Mouse (Mus musculus) activated CD4-positive, CD25-positive, alpha-beta regulatory T cell, adult 4 months (primary cell): ENCODE measurements around the gene Pafah1b1. TPM values are rescaled to one million over a fixed set of nuclear protein-coding genes. Genes with fewer than 3 reads are reported as not detected.

Source experiments
- ATAC-seq: one replicate; pipeline ENCODE4 v1.8.0; 2017
- polyA plus RNA-seq, 2 experiments: library from polyadenylated mRNA; unstranded; fragments of 100-300 nt; shearing (Covaris generic); gene quantifications; one replicate each; pipeline ENCODE4 v1.2.1; 2017

The Pafah1b1 gene
- polyA plus RNA-seq, 2 experiments from 2014 or later: 59.5 to 79.2 TPM

- ATAC-seq: no peak
These were observed 64.1 kb downstream of the Pafah1b1 start for GRCm38 (mm10) chr11:74660336-74660735.

DNA sequence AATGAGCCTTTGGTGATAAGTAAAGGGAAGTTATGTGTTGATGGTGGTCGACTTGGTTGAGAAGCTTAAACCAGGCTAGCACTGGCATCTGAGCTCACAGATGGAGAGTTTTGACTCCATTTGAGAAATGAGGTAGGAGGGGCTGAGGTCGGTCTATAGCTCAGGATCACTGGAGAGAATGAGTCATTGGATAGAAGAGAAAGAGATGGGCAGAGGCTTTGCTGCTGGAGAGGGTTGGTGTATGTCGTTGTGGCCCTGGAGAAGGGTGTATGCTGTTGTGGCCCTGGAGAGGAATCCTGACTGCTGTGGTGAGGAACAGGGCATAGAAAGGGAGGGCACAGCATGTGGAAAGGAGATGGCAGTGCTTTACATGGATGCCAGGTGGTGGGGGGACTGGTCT is 68.5 kb downstream of the Pafah1b1 start:
- no peak for ATAC-seq

DNA sequence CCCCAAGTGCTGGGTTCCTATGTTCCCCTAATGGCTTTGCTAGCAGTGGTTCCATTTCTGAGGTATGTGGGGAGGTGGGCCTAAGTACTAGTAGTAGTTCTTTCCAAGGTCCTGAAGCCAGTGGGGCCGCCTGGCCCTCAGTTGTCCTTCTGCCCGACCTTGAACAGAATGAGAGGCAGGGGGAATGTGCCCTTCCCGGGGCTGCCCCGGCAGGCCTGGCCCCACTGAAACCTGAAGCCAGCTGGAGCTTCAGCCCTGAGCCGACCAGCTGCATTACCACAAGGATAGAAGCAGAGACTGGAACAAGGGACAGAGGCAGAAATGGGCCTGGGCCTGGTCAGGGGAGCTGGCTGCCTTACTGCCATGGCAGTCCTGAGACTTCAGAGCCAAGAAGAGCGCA is 71.1 kb downstream of the Pafah1b1 start:
- ATAC-seq: no peak

GRCm38 (mm10) chr11:74652791-74653191 is 71.7 kb downstream of the Pafah1b1 start:
- ATAC-seq: no peak

DNA sequence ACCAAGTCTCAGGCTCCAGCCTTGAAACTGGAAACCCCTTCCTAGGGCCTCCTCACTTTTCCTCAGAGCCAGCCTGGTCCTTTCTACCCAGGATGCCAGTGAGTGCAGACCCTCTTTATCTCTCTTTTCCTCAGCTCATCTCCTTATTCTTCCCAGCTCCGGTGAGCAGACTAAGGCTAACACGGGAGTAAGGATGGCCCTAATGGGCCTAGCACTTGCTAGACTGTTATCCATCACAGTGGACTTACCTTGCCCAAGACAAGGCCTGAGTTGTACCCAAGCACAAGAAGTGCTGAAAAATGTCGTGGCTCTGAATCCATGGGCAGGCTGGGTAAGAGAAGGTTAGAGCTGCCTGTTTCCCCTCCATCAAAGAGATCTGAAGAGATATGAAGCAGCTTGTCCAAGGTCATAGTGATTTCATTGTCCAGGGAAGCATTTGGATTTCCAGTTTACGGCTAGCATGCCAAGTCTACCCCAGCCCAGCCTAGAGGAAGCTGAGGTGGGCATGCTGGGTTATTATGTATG is 73.8 kb downstream of the Pafah1b1 start:
- ATAC-seq: no peak

DNA sequence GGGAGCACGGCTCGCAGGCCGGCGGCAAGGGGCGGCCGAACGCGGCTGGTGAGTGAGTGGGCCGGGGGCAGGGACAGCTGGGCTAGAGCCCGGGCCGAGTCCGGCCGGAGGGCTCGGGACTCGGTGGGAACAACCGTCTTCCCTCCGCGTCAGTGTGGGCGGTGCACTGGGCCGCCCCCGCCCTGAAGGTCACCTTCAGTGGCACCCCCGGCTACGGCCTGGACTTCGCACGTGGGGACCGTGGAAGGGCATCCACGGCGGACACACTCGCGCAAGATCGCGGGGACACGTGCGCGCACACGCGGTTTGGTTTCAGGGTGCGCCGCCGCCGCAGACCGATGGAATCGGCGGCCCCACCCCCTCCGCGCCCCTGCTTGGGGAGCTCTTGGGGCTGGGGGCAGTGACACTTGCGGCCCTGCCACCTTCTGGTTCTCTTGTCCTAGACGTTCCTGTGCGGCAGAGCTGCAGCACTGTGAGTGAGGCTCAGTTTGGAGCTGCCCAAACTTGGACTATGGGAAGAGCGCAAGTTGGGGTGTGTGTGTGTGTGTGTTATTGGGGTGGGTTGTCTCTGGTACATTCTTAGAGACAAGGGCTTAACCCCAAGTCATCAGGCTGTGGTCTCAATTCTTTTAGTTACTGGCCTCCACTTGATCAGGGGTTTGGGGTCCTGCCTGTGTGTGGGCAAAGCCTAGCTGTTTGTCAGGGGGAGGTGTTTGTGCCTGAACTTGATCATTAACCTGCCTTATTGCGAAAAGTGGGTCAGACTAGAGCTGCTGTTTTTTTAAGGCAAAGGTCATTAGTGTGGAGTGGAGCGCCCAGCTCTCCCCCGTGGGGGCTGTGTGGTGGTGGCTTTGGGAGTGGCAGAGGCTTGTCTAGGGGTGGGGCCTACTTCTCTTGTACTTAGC is 74.6 kb downstream of the Pafah1b1 start:
- peak; percentile 3 for ATAC-seq

DNA sequence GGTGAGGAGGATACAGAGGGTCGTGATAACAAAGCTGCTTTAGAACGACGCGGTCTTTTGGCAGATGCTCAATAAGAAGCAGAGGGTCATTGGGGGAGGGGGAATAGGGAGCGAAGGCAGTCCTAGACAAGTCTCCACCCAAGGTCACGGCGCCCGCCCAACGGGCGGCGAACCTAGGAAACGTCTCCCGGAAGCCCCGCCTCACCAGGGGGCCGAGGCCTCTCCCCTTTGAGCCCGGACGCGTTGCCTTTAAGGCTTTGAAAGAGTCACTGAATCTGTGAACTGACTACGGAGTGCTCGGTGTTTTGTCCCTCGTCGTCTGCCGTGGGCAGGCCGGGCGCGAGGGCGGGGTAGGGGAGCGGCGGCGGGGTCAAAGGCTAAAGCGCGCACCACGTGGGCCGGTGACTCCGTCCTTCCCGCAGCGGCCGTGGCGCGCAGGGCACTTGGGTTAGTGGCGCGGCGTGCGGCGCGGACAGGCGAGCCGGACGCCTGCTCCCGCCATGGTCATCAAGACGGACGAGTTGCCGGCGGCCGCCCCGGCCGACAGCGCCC is 75.3 kb downstream of the Pafah1b1 start, which contains the start of gene Cluh:
Cluh (plus strand) TSS at position 401 of the 552 bp plus-strand sequence.
- peak; percentile 95 for ATAC-seq

- ATAC-seq: no peak
These were observed 75.8 kb downstream of the Pafah1b1 start for GRCm38 (mm10) chr11:74648676-74649075.

DNA sequence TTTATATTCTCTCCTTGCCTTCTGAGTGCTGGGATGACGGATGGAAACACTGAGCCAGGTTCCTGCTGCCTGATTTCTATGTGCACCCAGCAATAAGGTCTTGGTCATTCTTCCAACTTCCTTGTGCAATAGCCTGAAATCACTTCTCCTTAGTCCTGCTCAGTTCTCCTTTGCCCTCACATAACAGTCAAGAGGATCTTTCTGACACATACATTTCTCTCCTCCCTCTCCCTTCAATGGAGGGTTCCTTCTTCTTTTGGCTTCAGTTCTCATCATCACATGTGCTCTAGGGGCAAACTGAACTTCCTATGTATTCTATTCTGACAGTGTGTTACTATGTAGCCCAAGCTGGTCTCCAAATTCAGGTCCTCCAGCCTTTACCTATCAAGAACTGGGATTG is 76.5 kb downstream of the Pafah1b1 start:
- no peak for ATAC-seq

DNA sequence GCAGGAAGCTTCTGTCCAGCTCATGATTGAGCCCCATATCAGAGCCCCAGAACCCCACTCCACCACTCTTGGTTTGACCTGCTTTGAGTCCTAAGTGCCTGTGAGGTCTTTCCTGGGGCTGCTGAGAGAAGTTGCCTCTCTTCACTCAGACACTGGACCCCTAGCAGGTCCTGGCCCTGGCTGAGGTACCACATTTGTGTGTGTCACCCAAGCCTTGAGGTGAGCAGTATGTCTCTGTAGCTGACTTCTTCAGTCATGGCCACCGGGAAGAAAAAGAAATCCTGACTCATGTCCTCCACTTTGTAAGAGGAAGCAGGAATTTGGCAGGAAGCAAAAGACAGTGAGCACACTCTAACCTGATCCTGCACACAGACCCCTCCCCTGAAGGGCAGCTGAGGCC is 84.8 kb downstream of the Pafah1b1 start:
- ATAC-seq: no peak

- no peak for ATAC-seq
These were observed 85.6 kb downstream of the Pafah1b1 start for GRCm38 (mm10) chr11:74638791-74639411.

DNA sequence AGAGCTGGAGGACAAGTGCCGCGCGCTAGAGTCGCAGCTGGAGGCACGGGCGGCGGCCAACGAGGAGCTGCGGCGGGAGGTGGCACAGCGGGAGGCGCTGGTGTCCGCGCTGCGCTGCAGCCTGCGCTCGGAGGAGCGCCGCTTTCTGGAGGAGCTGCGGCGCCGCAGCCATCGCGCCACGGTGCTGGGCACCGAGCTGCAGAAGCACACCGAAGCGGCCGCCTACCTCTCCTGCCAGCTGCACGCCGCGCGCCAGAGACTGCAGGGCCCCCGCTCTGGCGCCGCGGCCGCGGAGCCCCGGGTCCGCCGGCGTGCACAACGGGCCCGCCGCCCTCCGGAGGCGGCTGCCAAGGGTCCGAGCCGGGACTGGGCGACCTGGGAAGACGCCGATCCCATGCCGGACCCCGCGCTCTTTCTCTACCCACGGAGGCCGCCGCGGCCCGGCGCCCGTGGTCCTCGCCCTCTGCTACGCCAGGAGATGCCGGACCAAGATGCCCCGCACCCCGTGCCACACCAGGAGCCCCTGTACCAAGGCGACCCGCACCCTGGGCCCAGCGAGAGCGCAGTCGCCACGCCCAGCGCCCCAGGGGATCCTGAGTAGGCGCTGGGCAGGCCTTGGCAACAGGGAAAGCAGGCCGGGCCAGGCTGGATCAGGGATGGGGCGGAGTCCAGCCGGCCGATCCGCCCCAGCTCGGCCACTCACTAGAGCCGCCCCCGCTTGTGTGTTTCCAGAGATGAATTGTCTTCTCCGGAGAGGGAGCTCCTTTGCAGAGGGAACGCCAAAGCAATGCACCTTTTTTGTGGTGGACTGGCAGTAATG is 86.3 kb downstream of the Pafah1b1 start:
- peak; percentile 28 for ATAC-seq

DNA sequence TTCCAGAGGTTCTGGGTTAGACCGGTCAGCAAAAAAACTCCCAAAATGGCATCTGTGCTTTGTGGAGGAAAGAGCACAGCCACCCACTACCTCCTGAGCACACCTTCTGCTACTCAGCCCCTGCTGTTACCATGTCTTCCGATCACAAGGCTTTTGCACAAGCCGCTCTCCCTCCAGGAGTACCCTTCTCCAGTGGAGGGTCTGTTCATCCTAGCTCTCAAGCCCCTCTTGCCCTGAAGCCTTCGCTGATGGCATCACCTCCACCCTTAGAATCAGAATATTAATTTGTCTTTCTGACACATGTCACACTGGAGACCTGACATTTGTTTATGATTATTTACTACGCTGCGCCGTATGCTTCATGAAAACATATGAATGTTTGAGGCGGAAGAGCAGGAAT is 87.0 kb downstream of the Pafah1b1 start:
- ATAC-seq: no peak

DNA sequence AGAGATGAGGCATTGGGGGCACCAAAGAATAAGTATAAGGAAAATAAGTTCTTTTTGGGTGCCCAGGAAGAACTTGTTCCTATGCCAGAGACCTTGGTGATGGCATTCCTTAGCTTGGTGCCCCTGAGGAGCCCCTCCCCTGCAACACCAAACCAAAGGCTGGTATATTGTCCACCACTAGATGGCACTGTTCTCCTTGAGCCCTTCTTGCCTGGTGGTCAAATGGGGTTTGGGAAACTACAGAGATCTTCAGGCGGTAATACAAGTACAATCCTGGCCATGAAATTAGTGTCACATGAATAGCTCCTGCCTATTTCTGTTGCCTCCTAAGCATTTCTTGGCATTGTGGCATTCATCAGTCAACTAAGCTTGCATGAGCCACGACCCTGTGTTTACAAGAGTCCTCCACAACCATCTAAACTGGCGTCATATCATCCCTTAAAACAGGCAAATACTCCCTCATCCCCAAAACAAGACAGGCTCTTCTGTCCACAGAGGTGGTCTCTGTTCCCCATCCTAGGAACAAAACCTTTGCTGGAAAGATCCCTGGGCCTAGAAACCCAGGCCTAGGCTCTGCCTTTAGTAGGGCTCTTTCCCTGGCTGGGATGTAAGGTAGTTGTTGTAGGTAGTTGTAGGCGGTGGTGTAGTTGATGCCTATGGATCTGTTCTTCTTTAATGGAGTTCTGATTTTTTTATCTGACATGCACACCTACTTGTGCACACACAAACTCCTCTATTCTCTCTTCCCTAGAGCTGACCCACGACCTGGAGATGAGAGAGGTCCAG is 89.8 kb downstream of the Pafah1b1 start:
- peak; percentile 63 for ATAC-seq

DNA sequence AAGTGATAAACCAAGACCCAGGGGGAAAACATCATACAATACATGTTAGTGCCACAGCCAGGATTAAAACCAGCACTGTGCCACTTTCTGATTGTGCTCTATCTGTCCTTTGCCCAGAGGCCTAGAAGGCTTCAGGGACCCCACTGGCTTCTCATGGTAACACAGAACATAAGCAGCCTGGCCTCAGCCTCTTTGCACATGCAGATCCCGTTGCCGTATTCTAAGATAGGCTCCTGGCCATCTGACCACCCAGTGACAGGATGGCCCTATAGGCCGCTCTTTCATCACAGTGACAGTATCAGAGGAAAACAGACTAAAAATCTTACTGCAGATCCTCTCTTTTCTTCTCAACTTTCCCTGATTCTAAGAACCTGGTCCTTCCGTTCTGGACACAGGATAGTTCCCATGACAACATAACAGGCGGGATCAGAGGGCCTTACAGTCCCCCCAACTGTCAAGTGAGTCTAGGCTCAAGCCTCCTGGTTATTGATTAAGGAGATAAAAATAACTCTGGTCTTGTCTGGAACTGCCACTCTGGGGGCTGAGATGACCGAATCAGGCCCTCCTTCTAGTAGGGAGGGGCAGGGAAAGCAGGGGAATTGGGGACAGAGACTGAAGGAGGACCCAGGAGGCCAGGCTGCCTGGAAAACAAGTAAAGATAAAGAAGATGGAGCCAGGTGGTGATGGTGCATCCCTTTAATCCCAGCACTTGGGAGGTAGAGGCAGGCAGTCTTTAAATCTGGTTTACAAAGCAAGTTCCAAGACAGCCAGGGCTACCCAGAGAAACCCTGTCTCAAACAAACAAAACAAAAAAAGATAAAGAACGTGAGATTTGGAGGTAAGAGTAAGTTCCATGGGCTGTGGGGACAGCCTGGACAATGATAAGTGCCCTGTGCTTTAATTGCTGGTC is 92.3 kb downstream of the Pafah1b1 start:
- ATAC-seq: no peak

- no peak for ATAC-seq
These were observed 97.0 kb downstream of the Pafah1b1 start for GRCm38 (mm10) chr11:74627481-74627880.

DNA sequence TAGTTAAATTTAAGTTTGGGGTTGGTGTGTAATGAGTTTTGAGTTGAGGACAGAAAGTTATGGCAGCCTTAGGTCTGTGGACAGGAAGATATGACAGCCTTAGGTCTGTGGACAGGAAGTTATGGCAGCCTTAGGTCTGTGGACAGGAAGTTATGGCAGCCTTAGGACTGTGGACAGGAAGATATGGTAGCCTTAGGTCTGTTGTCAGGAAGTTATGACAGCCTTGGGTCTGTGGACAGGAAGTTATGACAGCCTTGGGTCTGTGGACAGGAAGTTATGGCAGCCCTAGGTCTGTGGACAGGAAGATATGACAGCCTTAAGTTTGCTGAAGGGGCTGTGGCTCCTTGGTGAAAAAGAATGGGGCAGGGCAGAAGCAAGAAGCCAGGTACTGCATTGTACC is 99.1 kb downstream of the Pafah1b1 start:
- ATAC-seq: no peak
